Mouse (Mus musculus): ENCODE results near the gene Ptk7.

Ptk7 gene

GRCm38 (mm10) chr17:46628791-46629684 is at the start of gene Ptk7:
TSS of gene Ptk7 (minus strand) at chr17:46629504.
- DNase-seq (ENCODE audit: low read depth, low spot score), result no peak

DNA sequence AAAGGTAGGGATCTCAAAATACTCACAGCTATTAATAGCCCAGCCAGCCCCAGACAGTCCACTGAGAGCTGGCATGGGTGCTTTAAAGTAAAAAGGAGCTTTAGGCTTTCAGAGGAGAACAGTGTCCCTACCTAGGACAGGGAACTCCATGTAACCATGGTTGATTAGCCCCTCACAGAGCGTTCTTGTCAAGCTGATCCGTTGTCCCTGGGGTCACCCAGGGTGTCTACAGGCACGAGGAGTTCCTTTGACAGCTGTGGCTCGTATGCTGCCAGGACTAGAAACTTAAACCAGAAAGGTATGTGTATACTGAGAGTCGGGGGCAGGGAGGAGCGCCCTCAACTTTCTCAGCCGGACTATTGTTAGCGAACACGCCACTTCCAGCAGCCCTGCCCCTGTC is 49.6 kb upstream of the Ptk7 start:
- no peak for DNase-seq (ENCODE audit: low read depth, low spot score)

- DNase-seq (ENCODE audit: low read depth, low spot score), result no peak
Observed at GRCm38 (mm10) chr17:46678416-46678815, 49.1 kb upstream of the Ptk7 start, which contains the start of gene Mea1. TSS of gene Mea1 (plus strand) at chr17:46678793.

DNA sequence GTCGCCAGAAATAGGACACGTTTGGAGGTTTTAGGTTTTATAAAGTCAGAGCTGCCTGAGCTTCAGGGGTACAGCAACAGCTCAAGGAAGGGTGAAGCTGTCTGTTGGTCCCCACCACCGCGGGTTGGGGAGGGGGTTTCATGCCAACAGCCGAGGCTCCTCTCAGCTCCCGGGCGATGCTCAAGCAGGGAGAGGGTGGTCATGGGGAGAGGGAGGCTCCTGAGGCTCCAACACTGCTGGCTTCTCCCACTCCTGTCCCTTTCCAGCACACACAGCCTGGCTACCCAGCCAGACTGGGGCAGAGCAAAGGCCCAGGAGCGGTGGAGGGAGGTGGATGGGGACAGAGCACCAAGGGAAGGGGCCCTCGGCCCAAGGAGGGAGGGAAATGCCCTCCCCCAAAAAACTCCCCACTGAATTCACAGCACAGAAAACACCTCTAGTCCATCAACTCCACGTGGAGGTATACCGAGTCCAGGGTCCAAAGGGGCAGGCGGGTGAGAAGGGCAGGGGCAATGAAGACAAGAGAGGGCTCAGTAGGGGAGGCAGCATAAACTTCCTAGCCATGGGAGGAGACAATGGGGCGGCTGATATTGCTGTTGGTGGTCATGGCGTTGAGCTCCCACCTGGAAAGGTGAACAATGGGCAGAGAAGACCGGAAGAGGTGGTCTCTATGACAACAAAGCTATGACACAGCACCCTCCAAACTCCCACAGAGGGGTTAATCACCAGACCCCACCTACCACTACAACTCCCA is 45.4 kb upstream of the Ptk7 start:
- no peak for DNase-seq (ENCODE audit: low read depth, low spot score)

DNA sequence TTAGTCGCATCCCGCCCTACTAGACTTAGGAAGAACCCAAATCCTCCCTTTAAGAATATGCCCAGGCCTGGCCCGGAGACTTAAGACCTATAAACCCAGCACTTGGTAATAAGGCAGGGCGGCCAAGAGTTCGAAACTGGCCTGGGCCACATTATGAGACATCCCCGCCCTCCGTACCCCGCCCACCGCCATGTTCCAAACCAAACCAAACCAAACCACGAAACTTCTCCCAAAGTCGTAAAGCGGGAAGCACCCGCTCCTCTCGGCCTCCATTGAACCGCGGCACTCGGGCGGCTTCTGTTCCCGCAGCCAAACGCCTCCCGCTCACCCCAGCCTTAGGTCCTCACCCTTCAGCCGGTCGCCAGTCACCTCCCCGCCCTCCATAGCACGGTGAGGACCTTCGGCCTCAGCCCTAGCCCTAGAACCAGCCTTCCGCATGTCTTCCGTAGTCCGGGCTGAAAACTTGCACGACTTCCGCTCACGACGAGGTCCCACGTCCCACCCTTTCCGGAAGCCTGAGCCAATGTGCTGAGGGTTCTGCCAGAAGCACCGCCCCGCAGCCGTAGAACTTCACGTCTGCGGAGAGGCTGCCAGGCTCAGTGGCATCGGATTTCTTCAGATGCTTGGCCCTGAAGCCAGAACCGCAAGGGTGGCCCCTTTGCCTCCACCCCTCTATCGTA is 44.7 kb upstream of the Ptk7 start, which contains the start of gene Rrp36:
TSS of gene Rrp36 (minus strand) at position 503 of the 680 bp plus-strand sequence.
- peak; percentile 84 for DNase-seq (ENCODE audit: low read depth, low spot score)

DNA sequence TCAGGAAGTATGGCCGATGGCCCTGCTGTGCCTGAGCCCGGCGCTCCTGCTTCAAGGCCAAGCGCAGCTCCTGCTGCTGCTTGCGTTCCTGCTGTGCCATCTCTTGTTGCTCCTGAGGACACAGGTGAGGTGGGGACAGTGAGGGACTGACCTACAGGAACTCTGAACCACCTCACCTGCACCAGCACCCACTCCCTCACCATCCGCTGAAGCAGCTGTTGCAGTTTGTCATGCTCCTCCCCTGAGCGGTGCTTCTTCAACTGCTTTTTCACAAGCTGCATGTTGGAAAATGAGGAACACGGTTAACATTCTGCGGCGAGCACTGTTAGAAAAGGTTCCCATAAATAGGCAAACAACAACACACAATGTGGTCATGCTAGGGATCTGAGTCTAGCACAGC is 40.6 kb upstream of the Ptk7 start:
- DNase-seq (ENCODE audit: low read depth, low spot score), result no peak

- DNase-seq (ENCODE audit: low read depth, low spot score), result no peak
Observed at GRCm38 (mm10) chr17:46667712-46668111, 38.4 kb upstream of the Ptk7 start.

DNA sequence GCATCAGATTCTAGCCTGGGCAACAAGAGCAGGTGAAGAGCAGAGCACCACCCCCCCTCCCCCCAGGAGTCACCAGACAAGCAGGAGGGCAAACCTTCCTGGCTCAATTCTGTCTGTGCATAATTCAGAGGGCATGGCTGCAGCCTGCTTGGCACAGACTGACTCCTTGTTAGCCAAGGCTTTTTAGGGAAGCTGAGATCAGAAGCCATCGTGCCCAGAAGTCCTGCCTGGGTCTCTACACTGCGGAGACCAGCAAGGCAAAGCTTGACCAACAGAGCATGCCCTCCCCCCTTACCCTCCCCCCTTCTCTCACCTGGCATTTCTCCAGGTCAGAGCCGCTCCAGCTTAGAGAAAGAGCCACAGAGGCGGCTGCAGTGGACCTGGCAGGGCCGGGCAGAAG is 33.4 kb upstream of the Ptk7 start:
- no peak for DNase-seq (ENCODE audit: low read depth, low spot score)

- DNase-seq (ENCODE audit: low read depth, low spot score), result no peak
Observed at GRCm38 (mm10) chr17:46661981-46662380, 32.7 kb upstream of the Ptk7 start.

DNA sequence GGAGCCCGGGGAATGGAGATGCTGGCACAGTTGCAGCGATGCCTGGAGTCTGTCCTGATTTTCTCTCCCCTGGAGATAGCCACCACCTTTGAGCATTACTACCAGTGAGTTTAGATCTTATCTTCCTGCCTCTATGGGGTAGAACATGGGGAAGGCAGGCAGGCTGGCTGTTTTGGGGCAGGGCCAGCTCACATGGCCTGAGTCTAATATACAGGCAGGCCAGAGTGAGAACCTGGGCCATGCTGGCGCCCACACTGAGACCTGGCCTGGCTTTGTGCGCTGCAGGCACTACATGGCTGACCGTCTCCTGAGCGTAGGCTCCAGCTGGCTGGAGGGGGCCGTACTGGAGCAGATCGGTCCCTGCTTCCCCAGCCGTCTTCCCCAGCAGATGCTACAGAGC is 32.0 kb upstream of the Ptk7 start:
- no peak for DNase-seq (ENCODE audit: low read depth, low spot score)

GRCm38 (mm10) chr17:46656054-46656453 is 26.8 kb upstream of the Ptk7 start:
- no peak for DNase-seq (ENCODE audit: low read depth, low spot score)

- no peak for DNase-seq (ENCODE audit: low read depth, low spot score)
Observed at GRCm38 (mm10) chr17:46651755-46652547, 22.6 kb upstream of the Ptk7 start.

DNA sequence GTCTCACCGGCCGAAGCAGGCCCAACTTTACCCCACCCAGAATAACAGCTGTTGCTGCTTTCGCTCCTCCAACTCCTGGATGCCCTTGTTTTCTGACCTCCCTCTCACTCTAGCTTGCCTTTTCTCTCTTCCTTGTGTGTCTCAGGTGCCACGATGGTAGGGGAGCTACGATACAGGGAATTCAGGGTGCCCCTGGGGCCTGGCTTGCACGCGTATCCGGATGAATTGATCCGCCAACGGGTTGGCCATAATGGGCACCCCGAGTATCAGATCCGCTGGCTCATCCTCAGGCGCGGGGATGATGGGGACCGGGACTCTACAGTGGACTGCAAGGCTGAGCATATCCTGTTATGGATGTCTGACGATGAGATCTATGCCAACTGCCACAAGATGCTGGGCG is 22.0 kb upstream of the Ptk7 start:
- no peak for DNase-seq (ENCODE audit: low read depth, low spot score)

- peak; percentile 74 for DNase-seq (ENCODE audit: low read depth, low spot score)
Observed at GRCm38 (mm10) chr17:46650232-46651031, 21.1 kb upstream of the Ptk7 start, which contains the start of gene Cul7. TSS of gene Cul7 (plus strand) at chr17:46650337.

GRCm38 (mm10) chr17:46649811-46650210 is 20.5 kb upstream of the Ptk7 start:
- DNase-seq (ENCODE audit: low read depth, low spot score), result no peak

DNA sequence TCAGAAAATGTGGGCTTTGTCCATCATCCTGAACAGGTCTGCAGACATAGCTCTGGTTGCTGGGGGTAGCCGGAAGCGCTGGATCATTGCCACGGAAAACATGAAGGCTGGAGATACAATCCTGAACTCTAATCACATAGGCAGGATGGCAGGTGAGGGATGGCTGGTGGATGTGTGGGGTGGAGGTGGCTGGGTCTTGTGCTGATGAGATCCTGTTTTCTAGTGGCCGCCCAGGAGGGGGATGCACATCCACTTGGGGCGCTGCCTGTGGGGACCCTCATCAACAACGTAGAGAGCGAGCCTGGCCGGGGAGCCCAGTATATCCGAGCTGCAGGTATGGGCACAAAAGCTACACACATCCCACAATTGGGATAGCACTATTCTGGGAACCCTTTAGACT is 19.1 kb upstream of the Ptk7 start:
- no peak for DNase-seq (ENCODE audit: low read depth, low spot score)

GRCm38 (mm10) chr17:46647279-46647678 is 18.0 kb upstream of the Ptk7 start:
- no peak for DNase-seq (ENCODE audit: low read depth, low spot score)

DNA sequence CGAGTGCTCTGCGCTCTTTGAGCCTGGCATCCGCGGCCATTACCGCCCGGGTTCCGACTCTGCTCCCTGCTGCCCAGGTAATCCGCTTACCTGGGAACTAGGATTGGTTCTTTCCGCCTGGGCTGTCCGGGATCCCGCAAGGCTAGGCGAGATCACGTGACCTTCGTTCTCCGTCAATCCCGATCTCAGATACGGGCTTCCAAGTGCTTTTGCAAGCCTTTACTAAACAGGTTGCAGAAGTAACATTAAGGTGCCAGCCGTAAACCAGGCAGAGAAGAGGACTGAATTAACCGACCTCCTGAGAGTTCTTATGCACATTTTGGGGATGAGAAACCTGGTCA is 17.0 kb upstream of the Ptk7 start:
- no peak for DNase-seq (ENCODE audit: low read depth, low spot score)

DNA sequence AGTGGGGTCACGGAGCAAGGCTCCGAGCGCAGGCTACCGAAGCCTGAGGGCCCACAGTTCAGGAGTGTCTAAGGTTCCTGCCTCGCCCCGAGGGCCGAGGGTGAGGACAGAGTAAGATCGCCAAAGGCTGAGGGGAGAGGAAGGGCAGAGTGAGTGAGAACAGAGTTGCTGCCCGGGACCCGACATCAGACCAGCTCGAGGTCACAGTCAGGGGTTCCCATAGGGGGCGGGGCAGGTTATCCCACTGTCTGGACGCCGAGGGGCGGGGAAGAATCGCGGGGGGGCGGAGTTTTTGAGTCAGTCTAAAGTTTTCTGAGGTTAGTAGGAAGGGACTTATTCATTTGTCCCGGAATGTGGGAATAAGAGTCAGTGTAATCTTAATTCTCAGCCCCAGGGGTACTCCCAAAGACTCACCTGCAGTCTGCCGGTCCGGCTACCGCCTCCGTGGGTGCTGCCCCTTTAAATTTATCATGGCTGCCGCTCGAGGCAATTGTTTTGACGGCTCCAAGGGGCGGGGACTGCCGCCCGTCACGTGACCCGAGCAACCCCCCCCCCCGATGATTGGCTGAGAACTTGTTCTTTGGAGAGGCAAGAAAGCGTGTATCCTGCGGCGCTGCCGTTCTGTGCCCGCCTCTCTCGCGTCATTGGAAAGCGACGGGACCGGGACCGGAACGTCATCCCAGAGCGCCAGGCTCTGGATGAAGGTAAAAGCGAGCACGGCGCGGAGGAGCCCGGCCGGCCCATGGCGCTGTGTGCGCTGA is 16.4 kb upstream of the Ptk7 start, which contains the start of the genes Klc4 and Mrpl2:
TSS of gene Klc4 (minus strand) at position 462 of the 761 bp plus-strand sequence.
TSS of gene Mrpl2 (plus strand) at position 669 of the 761 bp plus-strand sequence.
- peak; percentile 97 for DNase-seq (ENCODE audit: low read depth, low spot score)

Data from WW6 (cell line).